Mouse (Mus musculus): Measurements from ENCODE around the gene Echdc3. TPM values are rescaled to one million over a fixed set of nuclear protein-coding genes. Genes with fewer than 3 reads are reported as not detected.

Echdc3 gene
- polyA plus RNA-seq, 1 experiment = 1.8 TPM

DNA sequence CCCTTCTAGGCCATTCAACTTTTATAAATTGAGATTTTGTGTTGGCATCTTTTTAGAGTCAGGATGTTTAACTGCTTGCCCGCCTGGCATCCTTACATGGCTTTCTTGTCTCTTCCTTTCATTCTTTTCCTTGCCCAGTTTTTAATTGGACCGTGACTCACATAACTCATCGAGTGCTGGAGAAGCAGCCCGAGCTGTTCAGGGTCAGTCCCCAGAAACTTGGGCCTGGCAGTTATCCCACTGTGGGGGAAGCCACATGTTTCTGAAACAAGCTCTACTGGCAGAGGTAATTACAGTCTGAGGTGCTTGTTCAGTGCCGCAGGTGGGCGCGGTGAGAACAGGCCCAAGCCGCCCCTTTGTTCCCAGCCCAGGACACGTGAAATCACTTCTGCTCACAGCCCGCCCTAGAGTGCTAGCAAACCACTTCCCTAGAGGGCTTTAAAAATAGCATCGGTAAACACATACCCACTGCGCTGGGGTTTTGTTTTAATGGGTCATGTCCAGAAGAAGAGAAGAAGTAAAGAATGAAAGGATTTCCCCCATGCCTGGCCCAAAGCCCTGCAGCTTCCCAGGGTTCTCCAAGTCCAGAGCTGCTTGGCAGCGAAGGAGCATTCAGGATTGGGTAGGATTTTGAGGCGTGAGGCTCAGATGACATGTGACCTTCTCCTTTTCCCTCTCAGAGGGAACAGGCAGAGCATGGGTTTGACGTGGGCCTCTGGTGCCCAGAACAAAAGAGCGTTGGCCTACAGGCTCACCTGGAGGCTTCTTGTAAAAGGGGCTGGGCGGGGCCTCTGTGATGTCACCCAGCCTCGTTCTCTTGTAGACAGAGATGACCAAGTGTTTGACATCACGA lies 43.4 kb upstream of the Echdc3 start:
- peak; percentile 78 to 79 for DNase-seq (ENCODE audit: low read depth in 1 of 2, low spot score in 2 of 2)
- WGBS = 12% methylated on average over 19 of the region's 19 CpGs
- Histone ChIP-seq H3K27me3 (ENCODE audit: control insufficient read depth, insufficient read depth, low read length) (no peaks in the 10 kb centered on the region), H3K27ac (ENCODE audit: insufficient read depth, low read length) (peak overlapping the region; percentile 96), H3K4me1 (ENCODE audit: control insufficient read depth, insufficient read depth, insufficient read length) (peaks cover 37% of the 10 kb centered on the region), H3K4me3 (ENCODE audit: extremely low read depth, insufficient read depth, insufficient read length) (peak overlapping the region; percentile 24; the same call in 1 of the 2 replicates), H3K36me3 (ENCODE audit: control insufficient read depth, insufficient read depth, low read length) (no peaks in the 10 kb centered on the region)
- TF ChIP-seq CTCF (IDR thresholded peaks at IDR 0.05; ENCODE audit: extremely low read depth, insufficient read depth, insufficient read length, insufficient replicate concordance) (no peak), POLR2A (IDR thresholded peaks at IDR 0.05; ENCODE audit: low read depth, low read length) (no peak)

DNA sequence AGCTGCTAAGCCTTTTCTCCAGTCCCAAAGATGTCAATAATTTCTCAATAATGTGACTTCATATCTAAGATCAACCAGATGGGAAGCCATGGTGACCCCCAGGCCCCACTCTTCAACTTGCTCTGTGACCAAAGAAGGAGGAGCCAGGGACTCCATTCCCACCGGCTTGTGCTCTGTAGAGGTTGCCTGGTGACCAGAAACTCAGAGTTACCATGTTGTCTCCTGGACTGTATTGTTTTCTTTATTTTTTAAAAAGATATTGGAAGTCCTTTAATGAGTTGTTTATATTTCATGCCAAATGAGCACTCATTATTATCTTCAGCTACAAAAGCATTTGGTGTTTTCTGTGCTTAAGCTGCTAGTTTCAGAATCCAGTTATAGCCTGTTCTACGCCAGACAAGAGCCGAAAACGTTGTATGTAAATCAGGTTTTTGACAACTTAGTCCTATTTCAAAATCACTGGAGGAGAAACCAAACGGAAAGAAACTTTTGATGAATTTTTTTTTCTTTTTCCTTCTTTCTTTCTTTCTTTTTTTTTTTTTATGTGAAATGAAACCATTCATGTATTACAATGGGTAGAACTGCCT lies 42.7 kb upstream of the Echdc3 start:
- H3K27me3 ChIP-seq (ENCODE audit: control insufficient read depth, insufficient read depth, low read length) = no peaks in the 10 kb centered on the region
- WGBS = 49% methylated on average over 5 of the region's 5 CpGs

DNA sequence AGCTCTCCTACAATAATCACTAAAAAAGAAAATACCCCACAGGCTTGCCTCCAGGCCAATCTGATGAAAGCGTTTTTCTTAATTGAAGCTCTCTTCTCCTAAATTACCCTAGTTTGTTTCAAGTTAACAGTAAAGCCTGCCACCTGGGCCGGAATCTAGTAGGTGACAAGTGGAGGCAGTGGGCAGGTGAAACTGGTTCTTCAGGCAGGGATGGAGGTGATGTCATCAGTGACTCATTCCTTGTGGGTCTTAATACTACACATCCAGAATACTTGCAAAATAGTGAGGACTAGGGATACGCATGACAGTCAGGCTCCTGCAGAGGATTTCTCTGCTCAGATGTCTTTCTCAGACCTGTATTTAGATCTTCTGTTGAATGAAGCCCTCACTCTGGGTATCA lies 39.7 kb upstream of the Echdc3 start:
- Histone ChIP-seq H3K27me3 (ENCODE audit: control insufficient read depth, insufficient read depth, low read length) (no peaks in the 10 kb centered on the region), H3K4me1 (ENCODE audit: control insufficient read depth, insufficient read depth, insufficient read length) (peaks cover 25% of the 10 kb centered on the region), H3K27ac (ENCODE audit: insufficient read depth, low read length) (no peak overlapping the region), H3K36me3 (ENCODE audit: control insufficient read depth, insufficient read depth, low read length) (no peaks in the 10 kb centered on the region), H3K4me3 (ENCODE audit: extremely low read depth, insufficient read depth, insufficient read length) (no peak overlapping the region)
- no peak for DNase-seq (ENCODE audit: low read depth in 1 of 2, low spot score in 2 of 2)
- TF ChIP-seq POLR2A (IDR thresholded peaks at IDR 0.05; ENCODE audit: low read depth, low read length) (no peak), CTCF (IDR thresholded peaks at IDR 0.05; ENCODE audit: extremely low read depth, insufficient read depth, insufficient read length, insufficient replicate concordance) (no peak)
- 93% methylated on average over 3 of the region's 3 CpGs for WGBS

More for the DNA sequence above, 42.7 kb upstream of the Echdc3 start:
- H3K27ac ChIP-seq (ENCODE audit: insufficient read depth, low read length) = peak overlapping the region; percentile 96
- no peak overlapping the region for H3K4me3 ChIP-seq (ENCODE audit: extremely low read depth, insufficient read depth, insufficient read length)
- DNase-seq (ENCODE audit: low read depth in 1 of 2, low spot score in 2 of 2) = no peak
- peaks cover 38% of the 10 kb centered on the region for H3K4me1 ChIP-seq (ENCODE audit: control insufficient read depth, insufficient read depth, insufficient read length)
- TF ChIP-seq CTCF (IDR thresholded peaks at IDR 0.05; ENCODE audit: extremely low read depth, insufficient read depth, insufficient read length, insufficient replicate concordance) (no peak), POLR2A (IDR thresholded peaks at IDR 0.05; ENCODE audit: low read depth, low read length) (no peak)
- H3K36me3 ChIP-seq (ENCODE audit: control insufficient read depth, insufficient read depth, low read length) = no peaks in the 10 kb centered on the region

DNA sequence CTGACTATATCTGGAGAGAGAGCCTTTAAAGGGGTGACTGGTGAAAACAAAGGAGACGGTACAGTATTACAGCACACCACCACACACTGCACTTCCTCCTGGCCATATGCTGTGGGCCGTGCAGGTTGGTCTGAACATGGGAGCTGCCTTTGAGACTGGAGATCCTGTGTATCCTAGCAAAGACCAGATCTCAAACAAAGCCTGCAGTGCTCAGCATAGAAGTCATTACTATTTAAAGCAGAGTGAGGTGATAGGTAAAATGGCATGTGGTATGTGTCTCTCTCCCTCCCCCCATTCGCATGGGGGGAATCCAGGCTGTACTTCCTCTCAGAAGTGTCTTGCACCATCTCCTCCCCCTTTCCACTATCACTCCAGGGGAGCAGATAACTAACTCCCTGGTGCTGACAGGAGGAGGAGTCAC lies 38.3 kb upstream of the Echdc3 start:
- no peaks in the 10 kb centered on the region for H3K27me3 ChIP-seq (ENCODE audit: control insufficient read depth, insufficient read depth, low read length)
- peaks cover 13% of the 10 kb centered on the region for H3K4me1 ChIP-seq (ENCODE audit: control insufficient read depth, insufficient read depth, insufficient read length)
- no peak overlapping the region for H3K4me3 ChIP-seq (ENCODE audit: extremely low read depth, insufficient read depth, insufficient read length)
- peak in 1 of 2 experiments; percentile 25 for DNase-seq (ENCODE audit: low read depth in 1 of 2, low spot score in 2 of 2)
- 16% methylated on average over 3 of the region's 3 CpGs for WGBS
- TF ChIP-seq POLR2A (IDR thresholded peaks at IDR 0.05; ENCODE audit: low read depth, low read length) (no peak), CTCF (IDR thresholded peaks at IDR 0.05; ENCODE audit: extremely low read depth, insufficient read depth, insufficient read length, insufficient replicate concordance) (no peak)
- H3K36me3 ChIP-seq (ENCODE audit: control insufficient read depth, insufficient read depth, low read length) = no peaks in the 10 kb centered on the region
- H3K27ac ChIP-seq (ENCODE audit: insufficient read depth, low read length) = no peak overlapping the region; the same call in none of the 2 replicates

DNA sequence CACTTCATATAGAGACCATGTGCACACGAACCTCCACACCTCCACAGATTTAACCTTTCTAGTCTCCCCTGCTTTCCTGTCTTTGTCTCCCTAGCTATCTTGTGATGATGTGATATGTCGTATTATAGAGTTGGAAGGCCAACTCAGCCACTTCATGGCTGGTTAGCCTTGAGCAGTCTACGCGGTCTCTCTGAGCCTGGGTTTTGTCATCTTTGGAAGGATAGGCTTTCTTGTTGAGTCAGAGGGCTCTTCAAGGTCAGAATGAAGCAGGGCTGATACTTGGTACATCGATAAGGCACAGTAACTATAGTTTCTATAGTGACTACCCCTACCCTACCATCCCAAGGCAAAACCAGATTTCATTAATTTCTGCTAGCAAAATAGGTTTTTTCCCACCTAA lies 28.6 kb upstream of the Echdc3 start:
- Histone ChIP-seq H3K4me3 (ENCODE audit: extremely low read depth, insufficient read depth, insufficient read length) (no peak overlapping the region), H3K27ac (ENCODE audit: insufficient read depth, low read length) (no peak overlapping the region), H3K4me1 (ENCODE audit: control insufficient read depth, insufficient read depth, insufficient read length) (no peaks in the 10 kb centered on the region), H3K36me3 (ENCODE audit: control insufficient read depth, insufficient read depth, low read length) (no peaks in the 10 kb centered on the region), H3K27me3 (ENCODE audit: control insufficient read depth, insufficient read depth, low read length) (no peaks in the 10 kb centered on the region)
- 92% methylated on average over 5 of the region's 5 CpGs for WGBS
- no peak for TF ChIP-seq CTCF (IDR thresholded peaks at IDR 0.05; ENCODE audit: extremely low read depth, insufficient read depth, insufficient read length, insufficient replicate concordance)
- no peak for TF ChIP-seq POLR2A (IDR thresholded peaks at IDR 0.05; ENCODE audit: low read depth, low read length)
- no peak for DNase-seq (ENCODE audit: low read depth in 1 of 2, low spot score in 2 of 2)

DNA sequence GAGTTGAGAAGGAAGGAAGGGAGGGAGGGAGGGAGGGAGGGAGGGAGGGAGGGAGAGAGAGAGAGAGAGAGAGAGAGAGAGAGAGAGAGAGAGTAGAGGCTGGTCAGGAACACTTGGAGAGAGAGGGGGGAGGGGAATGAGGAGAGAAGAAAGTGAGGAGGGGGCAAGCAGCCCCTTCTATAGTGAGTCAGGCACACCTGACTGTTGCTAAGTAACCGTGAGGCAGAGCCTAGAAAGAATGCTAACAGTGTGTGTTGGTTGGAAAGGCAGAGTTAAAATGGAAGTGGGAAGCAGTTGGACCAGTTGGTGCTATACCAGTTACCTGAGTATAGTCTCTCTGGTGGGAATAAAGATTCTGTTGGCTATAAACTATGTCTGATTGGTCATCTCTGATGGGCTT lies 27.2 kb upstream of the Echdc3 start:
- Histone ChIP-seq H3K27ac (ENCODE audit: insufficient read depth, low read length) (no peak overlapping the region), H3K4me3 (ENCODE audit: extremely low read depth, insufficient read depth, insufficient read length) (no peak overlapping the region), H3K4me1 (ENCODE audit: control insufficient read depth, insufficient read depth, insufficient read length) (no peaks in the 10 kb centered on the region), H3K36me3 (ENCODE audit: control insufficient read depth, insufficient read depth, low read length) (no peaks in the 10 kb centered on the region), H3K27me3 (ENCODE audit: control insufficient read depth, insufficient read depth, low read length) (no peaks in the 10 kb centered on the region)
- 69% methylated on average over 1 of the region's 1 CpGs for WGBS
- no peak for DNase-seq (ENCODE audit: low read depth in 1 of 2, low spot score in 2 of 2)
- TF ChIP-seq POLR2A (IDR thresholded peaks at IDR 0.05; ENCODE audit: low read depth, low read length) (no peak), CTCF (IDR thresholded peaks at IDR 0.05; ENCODE audit: extremely low read depth, insufficient read depth, insufficient read length, insufficient replicate concordance) (no peak)

DNA sequence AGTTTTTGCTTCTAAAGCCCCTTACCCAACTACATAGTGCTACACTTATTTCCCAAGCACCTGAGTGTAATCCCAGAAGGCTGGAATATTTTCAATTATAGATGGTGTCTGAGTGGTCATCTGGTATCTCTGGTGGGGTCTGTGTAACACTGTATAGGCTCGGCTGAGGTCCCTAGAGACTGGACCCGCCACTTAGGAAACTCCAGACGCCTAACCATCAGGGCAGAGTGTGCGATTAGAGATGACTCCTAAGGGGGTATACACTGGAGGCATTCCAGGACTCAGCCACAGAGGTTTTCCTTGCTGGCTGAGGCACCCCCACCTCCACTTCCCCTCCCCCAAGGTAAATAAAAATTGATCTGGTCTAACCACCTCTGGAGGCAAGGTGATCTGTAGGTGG lies 26.5 kb upstream of the Echdc3 start:
- TF ChIP-seq POLR2A (IDR thresholded peaks at IDR 0.05; ENCODE audit: low read depth, low read length) (no peak), CTCF (IDR thresholded peaks at IDR 0.05; ENCODE audit: extremely low read depth, insufficient read depth, insufficient read length, insufficient replicate concordance) (no peak)
- WGBS = 83% methylated on average over 4 of the region's 4 CpGs
- Histone ChIP-seq H3K4me1 (ENCODE audit: control insufficient read depth, insufficient read depth, insufficient read length) (no peaks in the 10 kb centered on the region), H3K27me3 (ENCODE audit: control insufficient read depth, insufficient read depth, low read length) (no peaks in the 10 kb centered on the region), H3K27ac (ENCODE audit: insufficient read depth, low read length) (no peak overlapping the region), H3K36me3 (ENCODE audit: control insufficient read depth, insufficient read depth, low read length) (no peaks in the 10 kb centered on the region), H3K4me3 (ENCODE audit: extremely low read depth, insufficient read depth, insufficient read length) (no peak overlapping the region)
- DNase-seq (ENCODE audit: low read depth in 1 of 2, low spot score in 2 of 2) = no peak

Measured in spleen, adult 2 months (tissue).